Mouse (Mus musculus): ENCODE data around the gene Anapc5. TPM values are rescaled to one million over a fixed set of nuclear protein-coding genes. Genes with fewer than 3 reads are reported as not detected.
A peak's percentile ranks its signal among the peaks of the same experiment; 100 is the strongest.

Gene Anapc5
- polyA plus RNA-seq, 1 experiment from 2014 or later, result 432 TPM

- no peak for ATAC-seq (ENCODE audit: borderline replicate concordance, extremely low read depth, low FRiP score, low TSS enrichment)
- H3K27ac ChIP-seq, result no peak overlapping the region
- H3K9me3 ChIP-seq, result no peaks in the 10 kb centered on the region
- H3K4me2 ChIP-seq, result no peak overlapping the region
- no peak overlapping the region for H3K4me3 ChIP-seq
- no peaks in the 10 kb centered on the region; the same call in 1 of the 2 replicates for H3K36me3 ChIP-seq
- H3K9ac ChIP-seq, result no peak overlapping the region
- 86% methylated on average over 12 of the region's 14 CpGs for WGBS
- H3K4me1 ChIP-seq, result peaks cover 28% of the 10 kb centered on the region
- no peaks in the 10 kb centered on the region for H3K27me3 ChIP-seq
Observed at GRCm38 (mm10) chr5:122775646-122776286, 45.4 kb downstream of the Anapc5 start.

- no peak overlapping the region for H3K27ac ChIP-seq
- no peak overlapping the region for H3K4me2 ChIP-seq
- no peak for ATAC-seq (ENCODE audit: borderline replicate concordance, extremely low read depth, low FRiP score, low TSS enrichment)
- 63% methylated on average over 28 of the region's 28 CpGs for WGBS
- H3K4me3 ChIP-seq, result no peak overlapping the region
- no peaks in the 10 kb centered on the region; the same call in 1 of the 2 replicates for H3K36me3 ChIP-seq
- no peaks in the 10 kb centered on the region for H3K27me3 ChIP-seq
- peaks cover 33% of the 10 kb centered on the region for H3K4me1 ChIP-seq
- no peak overlapping the region for H3K9ac ChIP-seq
- no peaks in the 10 kb centered on the region for H3K9me3 ChIP-seq
Observed at GRCm38 (mm10) chr5:122774743-122775611, 46.2 kb downstream of the Anapc5 start.

GRCm38 (mm10) chr5:122773756-122774155 lies 47.4 kb downstream of the Anapc5 start:
- H3K4me2 ChIP-seq, result no peak overlapping the region
- no peaks in the 10 kb centered on the region for H3K27me3 ChIP-seq
- ATAC-seq (ENCODE audit: borderline replicate concordance, extremely low read depth, low FRiP score, low TSS enrichment), result no peak
- H3K4me1 ChIP-seq, result peaks cover 30% of the 10 kb centered on the region
- WGBS, result 74% methylated on average over 11 of the region's 11 CpGs
- H3K4me3 ChIP-seq, result no peak overlapping the region
- no peak overlapping the region for H3K27ac ChIP-seq
- no peaks in the 10 kb centered on the region; the same call in 1 of the 2 replicates for H3K36me3 ChIP-seq
- no peak overlapping the region for H3K9ac ChIP-seq
- H3K9me3 ChIP-seq, result no peaks in the 10 kb centered on the region

GRCm38 (mm10) chr5:122771428-122771827 lies 49.7 kb downstream of the Anapc5 start:
- Histone ChIP-seq H3K9me3 (no peaks in the 10 kb centered on the region), H3K36me3 (no peaks in the 10 kb centered on the region; the same call in 1 of the 2 replicates), H3K4me2 (no peak overlapping the region; the same call in 1 of the 2 replicates), H3K27ac (peak overlapping the region; percentile 92), H3K4me3 (no peak overlapping the region), H3K27me3 (no peaks in the 10 kb centered on the region), H3K9ac (no peak overlapping the region), H3K4me1 (peaks cover 20% of the 10 kb centered on the region)
- no peak for ATAC-seq (ENCODE audit: borderline replicate concordance, extremely low read depth, low FRiP score, low TSS enrichment)
- WGBS, result 77% methylated on average over 9 of the region's 9 CpGs

GRCm38 (mm10) chr5:122770806-122771261 lies 50.3 kb downstream of the Anapc5 start:
- H3K27ac ChIP-seq, result peak overlapping the region; percentile 92
- no peaks in the 10 kb centered on the region; the same call in 1 of the 2 replicates for H3K36me3 ChIP-seq
- no peak overlapping the region for H3K4me3 ChIP-seq
- no peaks in the 10 kb centered on the region for H3K27me3 ChIP-seq
- H3K4me2 ChIP-seq, result peak overlapping the region; percentile 37; the same call in 1 of the 2 replicates
- H3K9ac ChIP-seq, result no peak overlapping the region
- ATAC-seq (ENCODE audit: borderline replicate concordance, extremely low read depth, low FRiP score, low TSS enrichment), result peak; percentile 77; the same call in 1 of the 2 replicates
- no peaks in the 10 kb centered on the region for H3K9me3 ChIP-seq
- whole genome bisulfite sequencing, result 37% methylated on average over 10 of the region's 10 CpGs
- H3K4me1 ChIP-seq, result peaks cover 20% of the 10 kb centered on the region

- no peak overlapping the region for H3K4me3 ChIP-seq
- H3K27me3 ChIP-seq, result no peaks in the 10 kb centered on the region
- H3K27ac ChIP-seq, result peak overlapping the region; percentile 92
- H3K4me2 ChIP-seq, result peak overlapping the region; percentile 37; the same call in 1 of the 2 replicates
- peaks cover 17% of the 10 kb centered on the region for H3K4me1 ChIP-seq
- H3K36me3 ChIP-seq, result no peaks in the 10 kb centered on the region; the same call in 1 of the 2 replicates
- WGBS, result 52% methylated on average over 7 of the region's 7 CpGs
- H3K9me3 ChIP-seq, result no peaks in the 10 kb centered on the region
- ATAC-seq (ENCODE audit: borderline replicate concordance, extremely low read depth, low FRiP score, low TSS enrichment), result peak; percentile 35
- H3K9ac ChIP-seq, result 0 out of 2 replicates have a peak overlapping the region, but pooled peaks have one; percentile 10
Observed at GRCm38 (mm10) chr5:122770304-122770703, 50.8 kb downstream of the Anapc5 start.

- ATAC-seq (ENCODE audit: borderline replicate concordance, extremely low read depth, low FRiP score, low TSS enrichment), result no peak
- Histone ChIP-seq H3K27ac (0 out of 2 replicates have a peak overlapping the region, but pooled peaks have one; percentile 12), H3K4me2 (no peak overlapping the region), H3K4me3 (no peak overlapping the region), H3K4me1 (peaks cover 17% of the 10 kb centered on the region), H3K36me3 (no peaks in the 10 kb centered on the region; the same call in 1 of the 2 replicates), H3K9me3 (no peaks in the 10 kb centered on the region), H3K27me3 (no peaks in the 10 kb centered on the region), H3K9ac (no peak overlapping the region)
- WGBS, result 81% methylated on average over 15 of the region's 15 CpGs
Observed at GRCm38 (mm10) chr5:122769101-122769568, 52.0 kb downstream of the Anapc5 start.

GRCm38 (mm10) chr5:122767283-122767682 lies 53.9 kb downstream of the Anapc5 start:
- 91% methylated on average over 11 of the region's 11 CpGs for WGBS
- Histone ChIP-seq H3K9ac (no peak overlapping the region), H3K4me3 (no peak overlapping the region), H3K27me3 (no peaks in the 10 kb centered on the region), H3K27ac (no peak overlapping the region), H3K4me1 (peaks cover 26% of the 10 kb centered on the region), H3K9me3 (no peaks in the 10 kb centered on the region), H3K4me2 (no peak overlapping the region), H3K36me3 (no peaks in the 10 kb centered on the region)
- no peak for ATAC-seq (ENCODE audit: borderline replicate concordance, extremely low read depth, low FRiP score, low TSS enrichment)

GRCm38 (mm10) chr5:122764032-122764464 lies 57.1 kb downstream of the Anapc5 start:
- Histone ChIP-seq H3K4me3 (0 out of 2 replicates have a peak overlapping the region, but pooled peaks have one; percentile 2), H3K4me1 (peaks cover 9% of the 10 kb centered on the region), H3K27ac (peak overlapping the region; percentile 81), H3K9ac (no peak overlapping the region), H3K27me3 (no peaks in the 10 kb centered on the region), H3K9me3 (no peaks in the 10 kb centered on the region), H3K36me3 (peaks cover 4% of the 10 kb centered on the region; the same call in 1 of the 2 replicates), H3K4me2 (peak overlapping the region; percentile 41)
- no peak; the same call in 1 of the 2 replicates for ATAC-seq (ENCODE audit: borderline replicate concordance, extremely low read depth, low FRiP score, low TSS enrichment)
- WGBS, result 36% methylated on average over 10 of the region's 10 CpGs

GRCm38 (mm10) chr5:122763271-122764031 lies 57.7 kb downstream of the Anapc5 start:
- ATAC-seq (ENCODE audit: borderline replicate concordance, extremely low read depth, low FRiP score, low TSS enrichment), result peak; percentile 12; the same call in 1 of the 2 replicates
- Histone ChIP-seq H3K9ac (no peak overlapping the region), H3K9me3 (no peaks in the 10 kb centered on the region), H3K36me3 (peaks cover 6% of the 10 kb centered on the region; the same call in 1 of the 2 replicates), H3K4me3 (0 out of 2 replicates have a peak overlapping the region, but pooled peaks have one; percentile 2), H3K4me1 (peaks cover 9% of the 10 kb centered on the region), H3K27ac (peak overlapping the region; percentile 81), H3K27me3 (no peaks in the 10 kb centered on the region), H3K4me2 (peak overlapping the region; percentile 41)
- WGBS, result 50% methylated on average over 29 of the region's 29 CpGs

- Histone ChIP-seq H3K27ac (no peak overlapping the region), H3K4me1 (no peaks in the 10 kb centered on the region), H3K36me3 (peaks cover 35% of the 10 kb centered on the region), H3K9ac (no peak overlapping the region), H3K4me3 (no peak overlapping the region), H3K4me2 (no peak overlapping the region), H3K27me3 (no peaks in the 10 kb centered on the region), H3K9me3 (no peaks in the 10 kb centered on the region)
- ATAC-seq (ENCODE audit: borderline replicate concordance, extremely low read depth, low FRiP score, low TSS enrichment), result no peak
- 86% methylated on average over 7 of the region's 7 CpGs for WGBS
Observed at GRCm38 (mm10) chr5:122756680-122757079, 64.5 kb downstream of the Anapc5 start.

Measured in lung, embryonic 15.5 days (tissue).